Mouse (Mus musculus) liver, adult 10 weeks (tissue): Measurements from ENCODE around the gene Adam29. TPM values are rescaled to one million over a fixed set of nuclear protein-coding genes. Genes with fewer than 3 reads are reported as not detected.

Experiments
- polyA plus RNA-seq: library from polyadenylated mRNA; stranded (reverse); fragments of 350-450 nt; fragmentation: Illumina TruSeq; extraction: RNeasy Lipid Tissue Mini Kit (QIAGEN cat#74804); gene quantifications from one replicate; pipeline ENCODE4 v1.2.3, GENCODE M21; 2014; ENCODE audit warnings: low read depth, low replicate concordance

Gene Adam29
- not detected for polyA plus RNA-seq

GRCm38 (mm10) chr8:55906848-55907247 lies at the start of gene Adam29:
Adam29 (minus strand) TSS chr8:55906948.

GRCm38 (mm10) chr8:55939870-55940525 lies 33.2 kb upstream of the Adam29 start, which contains the start of gene Glra3:
Glra3 (plus strand) TSS chr8:55940460.

Other genes with a start within 250 kb of the Adam29 start
- gene Glra3, start 33.5 kb upstream of the Adam29 start, polyA plus RNA-seq, result not detected